Mouse (Mus musculus) CD8-positive naive resting alpha-beta T cell, adult 2 months (primary cell): ENCODE results near the gene Gtf2h3.
A peak's percentile ranks its signal among the peaks of the same experiment; 100 is the strongest.
"Not testable (repeated sequence)": the region's sequence is repeated elsewhere in the genome, so short reads cannot be mapped to it uniquely, and the experiment has no call there.

Experiments used
- DNase-seq, 2 experiments: peaks; one replicate each; pipeline ENCODE4 v3.0.0; 2022; ENCODE audit warnings: low read depth in 2 of 2, low spot score in 2 of 2

The Gtf2h3 gene

DNA sequence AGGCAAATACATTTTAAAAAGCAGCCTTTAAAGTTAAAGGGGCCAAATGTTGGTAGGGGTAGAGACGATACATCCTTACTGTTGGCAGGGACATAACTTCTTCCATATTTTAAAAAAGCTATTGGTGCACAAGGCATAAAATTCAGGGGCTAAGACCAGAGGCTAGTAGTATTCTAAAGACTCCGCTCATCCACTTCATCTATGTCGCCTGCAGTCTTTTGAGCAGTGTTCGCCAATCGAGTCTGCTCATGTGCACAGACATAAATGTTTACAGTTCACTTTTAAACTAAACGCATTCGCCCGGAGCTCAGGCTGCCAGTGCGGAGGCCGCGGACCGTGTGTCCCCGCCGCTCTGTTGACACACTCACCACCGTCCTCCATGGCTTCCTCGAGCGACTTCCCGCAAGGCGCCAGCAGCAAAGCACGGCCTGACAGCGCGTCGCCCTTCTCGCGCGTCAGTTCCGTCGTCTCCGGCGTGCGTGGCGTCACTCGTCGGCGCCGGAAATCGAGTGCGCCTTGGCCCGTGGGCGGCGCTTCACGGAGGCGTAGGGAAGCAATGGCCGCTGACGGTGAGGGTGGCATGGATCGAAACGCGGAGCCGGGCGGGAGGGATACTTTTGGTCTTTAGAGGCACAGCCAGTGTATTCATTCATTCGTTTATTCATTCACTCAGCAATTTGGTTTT is at the start of gene Gtf2h3, which contains the start of gene Eif2b1:
TSS of gene Gtf2h3 (plus strand) at position 508 of the 685 bp plus-strand sequence.
TSS of gene Eif2b1 (minus strand) at position 499 of the 685 bp plus-strand sequence.
- DNase-seq = peak; percentile 88 to 90

DNA sequence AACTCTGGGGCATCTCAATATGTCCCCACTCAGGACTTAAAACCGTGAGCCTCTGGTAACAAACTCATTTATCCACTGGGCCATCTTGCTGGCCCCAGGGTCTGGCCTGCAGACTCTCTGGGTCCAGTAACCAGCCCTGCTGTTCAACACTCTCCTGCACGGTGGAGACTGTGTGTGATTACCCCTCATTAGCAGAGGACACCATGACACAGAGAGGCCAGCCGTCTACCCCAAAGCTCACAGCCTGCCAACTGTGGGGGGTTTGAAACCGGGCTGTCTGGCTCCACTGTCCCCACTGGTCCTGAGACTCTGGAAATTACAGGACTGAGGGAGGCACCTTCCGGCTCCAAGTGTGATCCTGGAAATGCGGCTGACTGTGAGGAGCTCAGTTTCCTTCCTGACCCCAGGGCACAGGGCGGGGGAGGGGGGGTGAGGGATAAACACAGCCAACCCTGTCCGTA is 49.7 kb upstream of the Gtf2h3 start:
- DNase-seq = no peak

- DNase-seq = no peak
Measured at GRCm38 (mm10) chr5:124529697-124530096, 49.2 kb upstream of the Gtf2h3 start.

- DNase-seq = peak; percentile 11 to 18
Measured at GRCm38 (mm10) chr5:124530655-124531582, 48.0 kb upstream of the Gtf2h3 start, which contains the start of gene Rilpl1. Rilpl1 (minus strand) TSS chr5:124531391.

GRCm38 (mm10) chr5:124531583-124531930 is 47.4 kb upstream of the Gtf2h3 start:
- no peak for DNase-seq

GRCm38 (mm10) chr5:124532451-124532850 is 46.5 kb upstream of the Gtf2h3 start:
- DNase-seq = no peak

DNA sequence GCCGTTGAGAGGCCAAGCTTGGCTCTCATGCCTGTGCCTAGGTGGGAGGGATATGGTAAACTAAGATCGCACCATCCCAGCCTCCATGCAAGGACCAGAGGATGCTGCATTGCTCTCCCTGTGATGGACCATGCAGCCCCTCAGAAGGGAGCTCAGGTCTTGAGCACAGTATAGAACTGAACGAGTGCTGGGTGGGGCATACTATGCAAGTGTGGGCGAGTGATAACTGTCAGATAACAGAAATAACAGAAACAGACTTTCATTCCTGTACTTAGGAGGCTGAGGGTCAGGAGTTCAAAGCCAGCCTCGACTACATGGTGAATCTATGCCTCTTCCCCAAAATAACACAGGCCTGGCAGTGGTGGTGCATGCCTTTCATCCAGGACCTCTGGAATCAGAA is 43.9 kb upstream of the Gtf2h3 start:
- no peak for DNase-seq

DNA sequence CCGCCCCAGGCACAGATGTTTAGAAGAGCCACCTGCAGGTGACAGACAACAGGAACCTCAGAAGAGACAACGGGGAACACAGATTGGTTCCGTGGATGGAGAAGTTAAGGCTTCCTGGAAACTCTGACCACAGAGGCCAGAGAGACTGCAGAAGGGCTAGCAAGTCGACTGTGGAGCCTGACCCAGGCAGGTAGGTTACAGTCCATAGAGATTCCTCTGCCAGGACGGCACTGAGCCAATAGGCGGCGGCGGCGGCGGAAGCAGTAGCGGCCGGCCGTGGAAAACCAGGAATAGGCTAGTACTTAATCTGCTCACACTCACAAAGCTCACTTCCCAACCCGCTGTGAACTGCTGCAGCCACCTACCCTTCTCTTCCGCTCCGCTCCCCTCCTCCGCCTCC is 42.2 kb upstream of the Gtf2h3 start:
- DNase-seq = no peak

DNA sequence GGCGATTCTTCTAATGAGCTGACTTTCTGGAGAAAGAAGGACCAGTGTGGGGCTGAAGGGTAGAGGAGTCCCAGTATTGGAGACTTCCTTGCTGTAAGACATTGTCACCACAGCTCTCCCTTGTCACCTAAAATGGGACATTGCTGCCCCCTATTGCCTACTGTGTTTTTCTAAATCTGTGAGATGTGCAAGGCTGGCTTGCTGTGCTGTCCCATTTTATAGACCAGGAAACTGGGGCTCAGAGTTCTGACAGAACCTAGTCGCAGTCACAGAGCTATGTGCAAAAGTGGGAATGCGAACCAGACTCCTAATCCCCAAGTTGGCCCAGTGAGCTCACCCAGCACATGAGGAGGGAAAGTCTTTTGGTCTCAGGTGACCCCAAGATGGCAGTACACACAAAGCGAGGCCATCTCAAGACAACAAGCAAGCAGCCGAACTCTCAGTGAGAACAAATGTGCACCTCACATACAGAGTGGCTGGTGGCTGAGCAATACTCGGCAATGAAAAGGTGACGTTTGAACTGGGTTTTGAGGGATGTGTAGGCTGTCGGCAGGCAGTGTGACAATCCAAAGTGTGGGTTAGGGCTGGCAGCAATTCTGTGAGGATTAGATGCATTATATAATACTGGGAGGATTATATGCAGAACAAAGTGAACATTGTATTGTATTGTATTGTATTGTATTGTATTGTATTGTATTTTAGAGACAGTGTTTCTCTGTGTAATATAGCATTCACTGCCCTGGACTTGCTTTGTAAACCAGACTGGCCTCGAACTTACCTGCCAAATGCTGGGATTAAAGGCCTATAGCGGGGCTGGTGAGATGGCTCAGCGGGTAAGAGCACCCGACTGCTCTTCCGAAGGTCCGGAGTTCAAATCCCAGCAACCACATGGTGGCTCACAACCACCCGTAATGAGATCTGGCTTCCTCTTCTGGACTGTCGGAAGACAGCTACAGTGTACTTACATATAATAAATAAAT is 39.8 kb upstream of the Gtf2h3 start:
- peak; percentile 61 to 73 for DNase-seq

- DNase-seq = no peak
Measured at GRCm38 (mm10) chr5:124539905-124540304, 39.0 kb upstream of the Gtf2h3 start.

DNA sequence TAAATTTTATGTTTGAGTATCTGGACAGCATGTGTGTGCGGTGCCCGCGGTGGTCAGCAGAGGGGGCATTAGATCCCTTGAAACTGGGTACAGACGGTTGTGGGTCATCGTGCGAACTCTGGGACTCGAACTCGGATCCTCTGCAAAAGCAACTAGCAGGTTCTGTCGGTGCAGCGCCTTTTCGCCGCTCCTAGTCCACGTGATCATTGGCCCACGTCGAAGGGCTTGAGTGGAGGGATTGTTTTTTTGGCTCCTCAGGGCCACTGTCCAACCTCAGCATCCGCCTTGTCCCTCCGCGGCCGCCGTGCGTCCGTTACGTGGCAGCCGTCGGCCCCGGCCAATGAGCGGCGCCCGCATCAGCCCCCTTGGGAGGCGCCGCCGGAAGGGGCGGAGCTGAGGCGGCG is 38.6 kb upstream of the Gtf2h3 start, which contains the start of gene Tmed2:
TSS of gene Tmed2 (plus strand) at position 313 of the 404 bp plus-strand sequence.
- peak; percentile 86 to 87 for DNase-seq

GRCm38 (mm10) chr5:124540905-124541601 is 37.9 kb upstream of the Gtf2h3 start:
- DNase-seq = peak; percentile 48 to 61

DNA sequence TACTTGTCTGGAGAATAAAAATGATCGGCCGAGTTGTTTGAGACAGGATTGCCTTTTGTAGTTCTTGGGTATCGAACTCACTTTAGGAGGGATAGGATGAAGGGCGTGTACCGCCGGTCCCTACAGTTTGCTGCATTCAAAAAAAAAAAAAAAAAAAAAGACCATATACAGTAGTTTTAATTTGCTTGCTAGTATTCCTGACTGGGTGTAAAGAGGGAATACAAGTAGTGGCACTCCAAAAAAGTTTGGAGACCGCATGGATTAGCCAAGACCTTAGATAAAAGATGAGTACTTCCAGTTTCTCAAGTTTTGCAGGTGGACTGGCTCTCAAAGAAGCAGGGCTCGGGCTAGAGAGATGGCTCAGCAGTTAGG is 37.4 kb upstream of the Gtf2h3 start:
- DNase-seq = no peak

DNA sequence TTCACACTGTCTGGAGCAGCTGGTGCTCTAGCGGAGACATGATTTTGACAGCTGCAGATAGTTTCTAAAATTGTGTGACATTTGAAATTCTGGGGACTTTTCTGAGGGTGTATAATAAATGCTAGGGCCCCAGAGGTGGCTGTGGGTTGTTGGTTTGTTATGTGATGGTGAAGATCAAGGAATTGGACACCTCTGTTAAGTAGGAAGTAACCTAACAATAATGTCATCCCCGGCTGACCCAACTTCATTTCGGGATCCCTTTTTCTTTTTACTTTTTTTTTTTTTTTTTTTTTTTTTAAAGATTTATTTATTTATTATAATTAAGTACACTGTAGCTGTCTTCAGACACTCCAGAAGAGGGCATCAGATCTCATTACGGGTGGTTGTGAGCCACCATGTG is 28.2 kb upstream of the Gtf2h3 start:
- DNase-seq = not testable (repeated sequence)

DNA sequence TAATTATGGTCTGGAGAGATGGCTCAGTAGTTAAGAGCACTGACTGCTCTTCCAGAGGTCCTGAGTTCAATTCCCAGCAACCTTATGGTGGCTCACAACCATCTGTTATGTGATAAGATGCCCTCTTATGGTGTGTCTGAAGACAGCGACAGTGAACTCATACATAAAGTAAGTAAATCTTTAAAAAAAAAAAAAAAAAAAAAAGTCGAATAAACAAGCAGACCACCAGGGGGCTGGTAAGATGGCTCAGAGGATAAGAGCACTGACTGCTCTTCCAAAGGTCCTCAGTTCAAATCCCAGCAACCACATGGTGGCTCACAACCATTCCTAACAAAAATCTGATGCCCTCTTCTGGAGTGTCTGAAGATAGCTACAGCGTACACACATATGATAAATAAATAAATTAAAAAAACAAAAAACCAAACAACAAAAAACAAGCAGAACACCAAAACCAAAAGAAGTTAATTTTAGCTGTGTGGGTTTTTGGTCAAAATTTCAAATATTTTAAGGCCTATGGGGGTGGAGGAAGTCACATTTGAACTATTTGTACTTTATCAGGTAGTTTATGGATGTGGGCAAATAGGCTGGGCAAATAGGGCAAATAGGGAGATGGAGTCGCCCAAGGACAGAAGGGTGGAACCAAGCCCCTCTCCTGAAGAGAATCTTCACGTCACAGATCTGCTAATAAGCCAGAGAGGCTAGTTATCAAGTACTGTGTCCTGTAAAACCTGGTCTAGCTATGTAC is 27.4 kb upstream of the Gtf2h3 start:
- DNase-seq = not testable (repeated sequence)

DNA sequence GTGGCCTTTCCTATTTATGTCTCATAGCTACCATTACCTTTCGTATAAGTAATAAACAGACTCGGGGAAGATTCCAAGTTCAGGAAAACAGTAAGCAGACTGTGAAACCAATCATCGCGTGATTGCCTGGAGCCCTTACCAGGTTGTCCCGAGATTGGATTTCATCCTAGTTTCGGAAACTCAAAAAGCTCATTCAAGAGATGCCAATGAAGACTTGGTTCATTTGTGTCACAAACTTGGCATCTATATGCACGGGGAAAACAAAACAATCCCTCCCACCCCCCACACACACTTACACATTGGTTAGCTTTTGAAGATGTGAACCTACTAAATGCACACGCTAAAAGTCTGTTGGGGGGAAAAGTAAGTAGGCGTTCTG is 26.9 kb upstream of the Gtf2h3 start:
- DNase-seq = no peak

DNA sequence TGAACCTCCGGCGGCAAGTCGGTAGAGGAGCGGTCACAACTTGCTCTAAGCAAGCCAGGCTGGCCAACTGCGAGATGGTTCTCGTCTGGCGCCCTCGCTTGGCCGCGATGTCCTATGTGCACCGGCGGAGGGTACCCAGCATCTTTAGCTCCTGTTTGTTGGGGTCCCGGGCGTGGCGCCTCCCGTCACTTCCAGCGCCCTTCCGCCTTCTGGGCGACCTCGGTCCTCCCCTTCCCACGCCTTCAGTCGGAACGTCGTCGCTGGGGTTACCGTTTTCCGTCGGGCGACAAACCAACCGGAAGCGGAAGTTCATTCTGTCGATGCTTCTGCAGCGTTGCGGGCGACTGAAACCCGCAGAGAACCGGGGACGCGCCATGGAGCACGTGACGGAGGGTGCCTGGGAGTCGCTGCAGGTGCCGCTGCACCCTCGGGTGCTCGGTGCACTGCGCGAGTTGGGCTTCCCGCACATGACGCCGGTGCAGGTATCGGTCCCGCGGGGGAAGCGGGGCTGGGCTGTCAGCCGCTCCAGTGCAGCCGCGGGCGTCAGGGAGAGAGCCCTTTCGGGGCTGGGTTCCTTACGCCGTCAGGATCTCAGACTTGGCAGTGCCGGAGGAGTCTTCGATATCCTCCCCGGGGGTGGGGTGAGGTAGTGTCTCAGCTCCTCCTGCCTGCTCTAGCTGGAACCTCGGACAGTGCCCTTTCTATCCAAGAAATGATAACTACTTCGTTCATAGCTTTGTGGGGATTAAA is 26.2 kb upstream of the Gtf2h3 start, which contains the start of gene Ddx55:
TSS of gene Ddx55 (plus strand) at position 307 of the 750 bp plus-strand sequence.
- DNase-seq = peak; percentile 90 to 91

- no peak for DNase-seq
Measured at GRCm38 (mm10) chr5:124553607-124554006, 25.3 kb upstream of the Gtf2h3 start.

DNA sequence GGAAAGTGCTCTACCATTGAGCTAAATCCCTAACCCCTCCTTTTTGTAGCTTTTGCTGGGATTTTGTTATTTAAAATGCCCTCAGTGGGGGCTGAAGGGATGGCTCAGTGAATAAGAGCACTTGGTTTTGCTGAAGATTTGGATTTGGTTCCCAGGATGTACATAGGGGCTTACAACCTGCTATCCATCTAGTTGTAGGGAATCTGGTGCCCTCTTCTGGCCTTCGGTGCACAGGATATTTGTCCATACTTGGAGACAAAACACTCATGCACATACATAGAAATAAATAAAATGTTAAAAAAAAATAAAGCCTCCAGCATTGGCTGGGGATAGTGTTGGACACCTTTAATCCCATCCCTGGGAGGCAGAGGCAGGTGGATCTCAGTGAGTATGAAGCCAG is 23.8 kb upstream of the Gtf2h3 start:
- no peak for DNase-seq
